Mouse (Mus musculus) thymus, postnatal 14 days (tissue): ENCODE results near the gene BC028528.
"Not testable (repeated sequence)": the region's sequence is repeated elsewhere in the genome, so short reads cannot be mapped to it uniquely, and the experiment has no call there.

Experiments
- DNase-seq: peaks from one replicate; pipeline ENCODE4 v3.0.0; 2021

BC028528 gene

GRCm38 (mm10) chr3:95872048-95872447 is 19.8 kb downstream of the BC028528 start:
- no peak for DNase-seq

- DNase-seq = peak; percentile 87
Observed at GRCm38 (mm10) chr3:95871392-95871867, 20.4 kb downstream of the BC028528 start, which contains the start of gene Mrps21. Gene Mrps21 (minus strand): TSS chr3:95871519.

- no peak for DNase-seq
Observed at GRCm38 (mm10) chr3:95870976-95871375, 20.8 kb downstream of the BC028528 start.

DNA sequence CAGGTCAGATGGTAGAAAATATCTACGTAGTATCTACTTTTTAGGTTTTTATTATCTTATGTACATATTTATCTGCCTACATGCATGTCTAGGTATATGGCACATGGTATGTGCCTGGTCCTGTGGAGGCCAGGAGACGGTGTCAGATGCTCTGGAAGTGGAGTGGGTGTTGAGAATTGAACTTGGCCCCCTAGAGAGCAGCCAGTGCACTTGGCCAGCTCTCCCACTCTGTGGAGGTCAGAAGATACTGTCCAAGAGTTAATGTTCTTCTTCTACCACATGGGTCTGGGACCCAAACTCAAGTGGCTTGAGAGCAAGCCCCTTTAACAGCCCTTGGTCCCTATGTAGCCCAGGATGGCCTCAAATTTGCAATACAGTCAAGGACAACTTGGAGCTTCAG is 24.4 kb downstream of the BC028528 start:
- no peak for DNase-seq

GRCm38 (mm10) chr3:95866071-95866470 is 25.7 kb downstream of the BC028528 start:
- DNase-seq = no peak

GRCm38 (mm10) chr3:95865571-95865970 is 26.2 kb downstream of the BC028528 start:
- no peak for DNase-seq

DNA sequence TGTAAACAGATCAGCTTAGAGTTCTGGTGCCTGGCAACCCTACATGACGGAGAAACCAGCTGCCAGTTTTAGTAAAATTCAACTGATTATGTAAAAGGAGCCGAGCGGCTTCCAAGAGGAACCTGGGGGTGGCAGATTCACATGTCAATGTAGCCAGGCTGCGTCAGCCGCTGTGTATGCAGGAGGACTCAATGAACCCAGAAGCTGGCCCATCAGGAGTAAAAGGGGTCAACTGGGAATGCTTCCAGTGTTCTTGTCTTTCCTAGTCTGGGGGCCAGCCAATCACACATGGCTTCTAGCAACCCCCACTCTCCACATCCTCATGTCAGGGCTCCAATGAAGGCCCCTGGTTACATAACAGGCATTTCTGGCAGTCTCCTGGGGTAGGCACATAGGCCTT is 26.8 kb downstream of the BC028528 start:
- no peak for DNase-seq

- DNase-seq = no peak
Observed at GRCm38 (mm10) chr3:95863578-95863977, 28.2 kb downstream of the BC028528 start.

GRCm38 (mm10) chr3:95861796-95862195 is 30.0 kb downstream of the BC028528 start:
- peak; percentile 88 for DNase-seq

DNA sequence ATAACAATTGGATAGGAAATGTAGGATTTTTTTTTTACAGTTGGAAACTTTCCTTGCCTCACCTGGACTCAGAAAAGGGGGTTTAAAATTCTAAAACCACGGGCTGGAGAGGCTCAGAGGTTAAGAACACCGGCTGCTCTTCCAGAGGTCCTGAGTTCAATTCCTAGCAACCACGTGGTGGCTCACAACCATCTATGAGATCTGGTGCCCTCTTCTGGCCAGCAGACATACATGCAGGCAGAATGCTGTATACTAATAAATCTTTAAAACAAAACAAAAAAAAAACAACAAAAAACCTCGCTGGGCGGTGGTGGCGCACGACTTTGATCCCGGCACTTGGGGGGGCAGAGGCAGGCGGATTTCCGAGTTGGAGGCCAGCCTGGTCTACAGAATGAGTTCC is 30.6 kb downstream of the BC028528 start:
- DNase-seq = peak; percentile 48

GRCm38 (mm10) chr3:95860323-95860722 is 31.5 kb downstream of the BC028528 start:
- DNase-seq = peak; percentile 14

DNA sequence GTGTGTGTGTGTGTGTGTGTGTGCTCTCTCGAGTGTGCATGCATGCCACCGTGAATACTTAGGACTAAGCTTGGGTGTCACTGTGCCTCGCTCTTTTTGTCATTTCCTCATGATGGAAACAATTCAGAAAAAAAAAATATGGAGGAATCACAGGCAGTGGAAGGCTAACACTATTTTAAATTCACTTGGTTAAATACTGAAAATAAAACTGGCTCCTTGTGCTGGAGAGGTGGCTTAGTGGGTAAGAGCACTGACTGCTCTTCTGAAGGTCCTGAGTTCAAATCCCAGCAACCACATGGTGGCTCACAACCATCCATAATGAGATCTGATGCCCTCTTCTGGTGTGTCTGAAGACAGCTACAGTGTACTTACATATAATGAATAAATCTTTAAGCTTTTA is 33.5 kb downstream of the BC028528 start:
- not testable (repeated sequence) for DNase-seq

DNA sequence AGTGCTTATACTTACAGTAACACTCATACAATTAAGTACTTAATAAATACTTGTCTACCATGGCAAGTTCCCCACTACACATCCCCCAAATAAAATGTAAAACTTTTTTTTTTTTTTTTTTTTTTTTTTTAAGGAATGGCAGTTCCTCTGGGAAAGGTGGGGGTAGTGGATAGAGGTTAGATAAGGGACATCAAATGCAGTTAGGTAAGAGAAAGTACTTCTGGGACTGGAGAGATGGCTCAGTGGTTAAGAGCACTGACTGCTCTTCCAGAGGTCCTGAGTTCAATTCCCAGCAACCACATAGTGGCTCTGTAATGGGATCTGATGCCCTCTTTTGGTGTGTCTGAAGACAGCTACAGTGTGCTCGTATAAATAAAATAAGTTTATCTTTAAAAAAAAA is 34.8 kb downstream of the BC028528 start:
- DNase-seq = not testable (repeated sequence)

GRCm38 (mm10) chr3:95856115-95856514 is 35.7 kb downstream of the BC028528 start:
- no peak for DNase-seq

DNA sequence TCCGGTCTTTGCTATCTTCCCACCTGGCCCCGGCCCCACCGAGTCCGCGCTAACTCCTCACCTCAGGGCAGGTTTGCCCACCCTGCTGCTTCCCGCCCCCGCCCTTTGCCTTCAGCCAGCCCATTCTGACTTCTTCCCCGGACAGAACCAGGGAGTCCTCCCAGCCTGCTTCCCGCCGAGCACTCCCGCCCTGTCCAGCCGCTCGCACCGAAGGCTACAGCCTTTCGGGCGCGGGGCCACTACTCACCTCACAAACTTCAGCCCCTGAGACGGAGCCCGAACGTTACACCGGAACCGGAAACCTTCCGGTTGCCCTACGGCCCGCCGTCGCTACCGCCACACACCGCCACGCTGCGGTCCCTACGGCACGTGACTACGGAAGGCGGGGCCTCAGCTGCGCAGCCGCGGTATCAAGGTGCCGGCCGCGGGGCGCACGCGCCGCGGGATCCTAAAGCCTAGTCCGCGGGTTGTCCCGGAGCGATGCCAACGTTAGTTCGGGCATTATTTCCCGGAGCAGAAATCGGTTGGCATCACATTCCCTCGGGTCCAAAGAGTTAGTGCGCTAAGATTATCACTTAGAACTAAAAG is 36.2 kb downstream of the BC028528 start, which contains the start of gene Prpf3:
Gene Prpf3, minus strand, starts transcription at position 384 of the 588 bp plus-strand sequence.
- peak; percentile 95 for DNase-seq

GRCm38 (mm10) chr3:95851317-95851716 is 40.5 kb downstream of the BC028528 start:
- no peak for DNase-seq

DNA sequence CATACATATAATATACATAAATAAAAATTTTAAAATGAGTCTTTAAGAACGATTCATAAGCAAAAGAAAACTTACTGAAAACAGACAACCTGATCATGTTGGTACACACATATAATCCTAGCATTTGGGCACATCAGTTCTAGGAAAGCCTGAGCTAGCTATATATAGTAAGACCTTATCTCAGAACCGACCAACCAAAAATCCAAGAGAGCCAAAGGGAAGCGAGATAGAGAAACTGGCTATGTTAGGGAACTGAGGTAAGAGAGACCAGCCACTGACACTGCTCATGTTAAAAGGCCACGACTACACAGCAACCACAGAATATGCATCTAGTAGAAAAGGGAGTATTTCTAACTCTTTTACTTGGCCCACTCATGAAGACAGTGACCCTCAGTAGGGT is 41.2 kb downstream of the BC028528 start:
- DNase-seq = no peak

- peak; percentile 25 for DNase-seq
Observed at GRCm38 (mm10) chr3:95842503-95843214, 49.1 kb downstream of the BC028528 start.

DNA sequence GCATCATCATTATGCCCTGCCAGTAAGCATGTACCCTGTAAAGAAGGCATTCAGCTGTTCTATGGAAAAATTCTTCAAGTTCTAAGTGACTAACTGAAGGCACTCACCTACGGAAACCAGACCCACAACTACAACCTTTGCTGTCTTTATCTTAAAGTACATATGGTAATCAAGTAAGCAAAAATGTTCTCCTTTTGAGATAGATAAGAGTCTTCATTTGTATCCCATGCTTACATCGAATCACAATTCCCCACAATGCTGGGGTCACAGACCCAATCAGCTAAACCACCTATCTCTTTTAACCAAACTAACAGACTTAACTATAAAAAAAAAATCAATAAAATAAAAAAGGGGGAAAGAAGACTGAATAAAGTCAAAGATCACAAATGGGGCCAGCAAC is 52.6 kb downstream of the BC028528 start:
- DNase-seq = no peak
